Mouse (Mus musculus) brain, embryonic 14.5 days (tissue): ENCODE measurements at regions not wholly inside any gene's neighbourhood (a gene's known extent, or its start where the extent isn't known, plus 50 kb on each side); places are given as distances from the start of the nearest gene placed in this dataset.
A peak's percentile ranks its signal among the peaks of the same experiment; 100 is the strongest.

Experiments used
- DNase-seq: peaks from one replicate; pipeline ENCODE4 v3.0.0-alpha.2; 2011; ENCODE audit warnings: low read depth
- CTCF ChIP-seq: fragments of 200-500 bp; IDR thresholded peaks from 2 replicates; pipeline ENCODE4 v1.5.1; 2012; ENCODE audit warnings: inconsistent platforms, mild to moderate bottlenecking, moderate library complexity, borderline replicate concordance; ENCODE audit not compliant: insufficient read depth, insufficient read length; ENCODE audit errors: extremely low read depth
- POLR2A ChIP-seq: fragments of 200-500 bp; IDR thresholded peaks from 2 replicates; pipeline ENCODE4 v1.6.1; 2012; ENCODE audit warnings: mild to moderate bottlenecking, inconsistent platforms, borderline replicate concordance; ENCODE audit not compliant: poor library complexity, insufficient read depth, insufficient read length, severe bottlenecking; ENCODE audit errors: extremely low read depth

DNA sequence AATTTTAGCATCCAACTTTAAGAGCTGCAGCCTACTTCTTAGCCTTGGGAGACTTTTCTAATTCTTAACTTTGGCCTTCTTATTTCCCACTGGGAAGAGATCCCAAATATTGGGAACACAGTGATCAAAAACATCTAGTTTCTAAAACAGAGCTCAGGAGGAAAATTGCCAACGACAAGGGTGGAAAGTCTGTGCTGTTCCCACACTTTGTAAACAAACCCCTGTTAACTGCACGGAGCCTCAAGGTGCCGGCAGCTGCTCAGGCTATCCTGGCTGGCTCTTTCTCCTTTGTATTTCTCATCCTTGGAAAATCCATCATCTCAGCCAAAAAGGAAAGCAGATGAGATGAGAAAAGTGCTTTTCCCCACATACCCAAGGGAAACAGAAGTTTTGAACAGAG, 84.9 kb downstream of the Impad1 start:
- TF ChIP-seq POLR2A (no peak), CTCF (no peak)
- DNase-seq: peak; percentile 13

DNA sequence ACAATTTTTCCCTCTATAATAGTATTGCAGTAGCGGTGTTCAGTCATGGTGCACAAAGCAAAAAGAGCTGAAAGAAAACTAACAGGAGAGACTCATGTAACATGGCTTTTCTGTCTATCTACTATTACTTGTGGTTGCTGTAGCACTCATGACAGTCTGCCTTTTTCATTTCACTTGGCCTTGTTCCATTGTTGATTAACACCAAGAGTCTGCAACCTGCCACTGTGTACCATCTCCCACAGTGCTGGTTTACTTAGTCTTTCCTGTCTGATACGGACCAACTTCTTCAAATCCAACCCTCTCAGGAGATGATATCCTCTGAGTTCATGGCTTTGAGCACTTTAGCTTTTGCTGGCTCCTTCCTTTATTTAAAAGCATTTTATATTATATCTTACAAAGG, 94.1 kb downstream of the Impad1 start:
- peak; percentile 52 for DNase-seq
- no peak for TF ChIP-seq CTCF
- no peak for TF ChIP-seq POLR2A

DNA sequence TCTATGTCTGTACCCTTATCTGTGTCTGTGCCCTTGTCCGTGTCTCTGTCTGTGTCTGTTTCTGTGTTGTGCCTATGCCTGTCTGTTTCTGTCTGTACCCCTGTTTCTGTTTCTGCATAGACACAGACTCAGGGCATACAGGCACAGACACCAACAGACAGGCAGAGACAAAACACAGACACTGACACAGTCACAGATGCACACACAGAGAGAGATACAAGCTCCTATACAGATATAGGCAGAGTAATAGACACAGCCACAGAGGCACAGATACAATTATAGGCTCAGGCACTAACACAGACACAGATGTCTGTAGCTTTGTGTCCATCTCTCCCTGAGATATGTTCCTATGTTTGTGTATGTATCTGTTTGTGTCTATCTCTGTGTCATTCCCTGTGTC, 97.7 kb downstream of the Impad1 start:
- DNase-seq: no peak
- no peak for TF ChIP-seq POLR2A
- no peak for TF ChIP-seq CTCF

DNA sequence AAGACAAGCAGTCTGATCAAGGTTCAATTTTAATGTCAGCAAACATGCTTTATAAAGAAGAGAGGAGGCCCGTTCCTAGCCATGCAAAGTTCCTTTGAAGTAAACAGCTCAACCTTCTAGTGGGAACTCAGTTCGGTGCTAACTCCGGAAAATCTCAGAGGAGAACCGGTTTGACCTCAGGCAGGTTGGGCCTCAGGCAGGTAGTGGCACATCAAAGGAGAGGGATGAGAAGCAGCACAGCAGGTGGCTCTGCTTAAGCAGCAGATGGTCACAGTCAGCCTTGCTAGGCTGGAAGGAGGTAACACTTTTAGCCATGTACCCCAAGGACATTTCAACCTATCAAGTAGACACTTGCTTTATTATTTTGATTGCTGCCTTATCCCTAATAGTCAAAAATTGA, 106.2 kb downstream of the Impad1 start:
- DNase-seq: no peak
- no peak for TF ChIP-seq POLR2A
- no peak for TF ChIP-seq CTCF

DNA sequence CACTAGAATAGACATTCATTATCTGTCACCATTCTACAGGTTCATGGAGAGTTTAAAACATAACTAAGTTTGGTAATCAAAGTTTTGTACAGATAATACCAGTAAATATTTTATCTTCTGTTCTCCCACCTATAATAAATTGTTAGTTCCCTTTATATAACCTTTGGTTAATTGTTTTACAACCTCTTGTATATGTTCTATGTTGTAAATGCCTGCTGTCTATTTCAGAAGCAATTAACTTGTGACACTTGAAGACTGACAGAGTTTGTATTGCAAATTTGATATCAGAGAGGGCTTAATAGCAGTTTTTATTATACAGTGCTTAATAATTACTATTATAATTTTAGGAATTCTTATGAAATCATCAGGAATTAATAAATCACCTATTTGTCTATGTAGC, 118.5 kb downstream of the Impad1 start:
- TF ChIP-seq POLR2A: no peak
- no peak for TF ChIP-seq CTCF
- no peak for DNase-seq

DNA sequence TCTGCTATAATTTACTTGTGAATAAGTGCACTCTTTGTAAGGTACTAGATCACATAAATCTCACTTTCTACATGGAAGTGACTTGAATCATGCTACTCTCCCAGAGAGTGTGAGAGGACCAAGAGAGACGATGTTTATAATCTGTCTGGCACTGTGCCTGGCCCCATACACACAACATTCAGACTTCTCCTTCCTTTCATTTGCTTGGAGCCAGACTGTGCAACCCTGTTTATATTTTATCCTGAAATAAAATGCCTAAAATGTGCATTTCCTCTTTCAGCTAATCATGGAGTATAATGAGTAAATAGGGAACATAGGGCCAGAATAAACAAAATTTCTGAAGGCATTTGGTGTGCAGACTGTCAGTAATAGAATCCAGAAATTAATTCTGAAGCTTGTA, 142.9 kb downstream of the Impad1 start:
- TF ChIP-seq CTCF (no peak), POLR2A (no peak)

DNA sequence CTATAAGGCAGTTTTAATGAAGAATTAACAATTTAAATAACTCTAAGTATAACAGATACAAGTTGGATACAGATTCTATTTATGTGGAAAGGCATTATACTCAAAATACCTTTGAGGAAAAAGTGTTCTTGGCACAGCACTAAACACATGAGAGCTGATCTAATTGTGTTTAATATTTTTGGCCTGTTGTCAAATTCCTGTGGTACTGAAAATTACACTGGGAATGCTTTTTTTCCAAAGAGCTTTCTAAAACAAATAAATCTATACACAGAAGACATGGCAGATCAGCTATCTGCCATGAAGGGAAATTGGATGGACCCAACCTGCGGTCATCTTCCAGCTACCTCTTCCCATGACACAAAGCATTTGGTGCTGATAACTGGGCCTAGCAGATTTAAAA, 147.9 kb downstream of the Impad1 start:
- no peak for TF ChIP-seq CTCF
- TF ChIP-seq POLR2A: no peak
- DNase-seq: peak; percentile 10

More for the DNA sequence above, 142.9 kb downstream of the Impad1 start:
- DNase-seq: no peak

DNA sequence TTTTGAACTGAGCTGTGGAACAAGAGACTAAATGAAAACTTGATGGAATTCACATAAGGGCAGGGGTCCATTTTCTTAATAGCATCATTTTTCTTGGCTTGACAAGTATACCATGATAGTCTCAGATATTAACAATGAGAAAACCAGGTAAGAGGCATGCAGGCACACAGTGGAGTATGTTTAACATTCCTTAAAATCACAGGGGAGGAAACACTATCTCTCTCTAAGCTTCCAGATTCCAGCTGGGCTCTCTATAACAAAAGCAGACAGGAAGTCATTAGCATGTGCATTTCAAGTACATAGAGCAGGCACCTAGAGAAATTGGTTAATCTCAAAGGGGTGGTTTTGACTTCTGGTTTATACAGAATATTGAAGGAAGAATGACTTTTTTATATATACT, 156.9 kb downstream of the Impad1 start:
- DNase-seq: no peak
- no peak for TF ChIP-seq CTCF
- TF ChIP-seq POLR2A: no peak

DNA sequence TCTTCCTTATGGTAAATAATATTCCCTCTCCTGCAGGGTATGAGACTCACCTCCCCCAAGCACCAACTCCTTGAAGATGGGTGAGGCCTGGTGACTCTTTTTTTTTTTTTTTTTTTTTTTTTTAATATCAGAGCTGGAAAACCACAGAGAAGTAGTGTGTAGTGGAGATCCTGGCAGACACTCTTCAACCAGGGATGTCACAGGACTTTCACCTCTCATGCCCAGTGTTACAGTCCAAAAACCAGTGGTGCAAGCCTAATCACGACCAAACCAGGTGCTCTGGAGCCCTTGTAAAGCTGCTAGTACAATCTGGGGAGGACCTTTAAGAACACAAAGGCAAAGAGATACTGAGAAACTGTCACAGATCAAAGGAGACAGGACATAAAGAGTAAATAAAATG, 157.3 kb downstream of the Impad1 start:
- DNase-seq: no peak
- TF ChIP-seq POLR2A (no peak), CTCF (no peak)

DNA sequence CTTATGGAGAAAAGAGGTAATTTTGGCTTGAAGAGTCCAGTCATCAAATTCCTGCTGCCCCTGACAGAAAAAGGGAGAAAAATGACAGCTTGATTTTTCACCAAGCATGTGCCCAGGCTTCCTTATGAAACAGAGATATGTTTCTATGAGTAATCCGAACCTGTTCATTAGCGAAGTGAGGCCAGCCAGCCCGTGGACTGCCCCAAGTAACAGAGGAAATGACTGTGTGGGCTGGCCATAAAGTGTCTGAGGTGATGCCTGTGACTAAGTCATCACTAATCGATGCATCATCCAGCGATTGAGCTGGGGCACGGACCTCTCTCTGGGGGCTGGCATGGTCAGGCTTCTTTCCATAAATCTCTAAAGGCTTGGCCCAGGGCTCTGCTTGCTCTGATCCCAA, 157.8 kb downstream of the Impad1 start:
- TF ChIP-seq CTCF (no peak), POLR2A (no peak)
- no peak for DNase-seq

DNA sequence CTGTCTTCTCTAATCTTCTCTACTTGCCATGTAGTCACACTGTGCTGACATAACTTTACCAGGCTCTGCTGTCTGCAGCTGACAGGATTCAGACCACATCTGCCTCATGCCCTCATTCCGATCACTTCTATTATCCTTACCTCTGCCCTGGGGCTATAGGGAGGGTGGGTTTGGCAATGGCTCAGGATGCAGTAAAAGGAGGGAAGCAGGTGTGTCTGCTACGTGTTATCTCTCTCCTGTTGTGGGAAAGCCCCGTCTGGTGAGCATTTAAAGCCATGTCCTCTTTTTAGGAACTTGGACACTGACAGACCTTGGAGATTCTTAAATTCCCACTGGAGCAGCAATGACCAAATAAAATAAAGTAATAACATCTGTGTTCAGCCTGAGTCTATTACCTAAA, 158.5 kb downstream of the Impad1 start:
- no peak for DNase-seq
- TF ChIP-seq POLR2A: no peak
- TF ChIP-seq CTCF: no peak

DNA sequence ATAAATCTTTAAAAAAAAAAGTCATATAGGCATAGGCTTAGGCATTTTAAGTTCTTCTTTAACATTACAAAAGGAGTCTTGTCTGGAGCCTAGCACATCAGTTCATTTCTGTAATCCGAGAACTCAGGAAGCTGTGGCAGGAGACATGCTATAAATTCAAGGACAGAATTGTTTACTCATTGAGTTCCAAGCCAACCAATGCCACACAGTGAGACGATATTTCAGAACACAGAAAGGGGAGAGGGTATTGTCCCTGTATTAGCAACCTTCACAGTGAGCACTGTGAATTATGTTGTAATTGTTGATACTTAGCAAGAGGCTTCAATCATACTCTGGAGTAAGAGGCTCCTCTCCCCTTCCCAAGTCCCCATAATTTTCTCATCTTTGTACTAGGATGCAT, 162.4 kb downstream of the Impad1 start:
- TF ChIP-seq CTCF: no peak
- no peak for TF ChIP-seq POLR2A
- DNase-seq: no peak

DNA sequence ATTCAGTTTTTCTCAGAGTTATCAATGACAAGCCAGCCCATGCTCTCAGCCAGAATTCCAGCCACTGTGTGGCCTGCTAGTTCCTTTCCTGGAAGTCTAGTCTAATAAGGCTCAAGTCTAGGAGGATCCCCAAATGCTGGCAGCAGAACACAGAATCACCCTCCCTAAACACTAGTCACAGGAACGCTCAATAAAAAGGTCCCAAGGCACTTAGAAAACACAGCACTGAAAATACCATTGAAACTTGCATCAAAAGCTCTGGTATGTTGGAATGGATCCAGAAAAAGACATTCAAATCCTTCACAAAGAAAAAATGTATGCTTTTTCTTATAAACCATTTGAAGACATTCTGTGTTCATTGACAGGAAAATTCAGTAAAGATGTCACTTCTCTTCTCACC, 163.9 kb downstream of the Impad1 start:
- TF ChIP-seq CTCF (no peak), POLR2A (no peak)
- no peak for DNase-seq
